Mouse (Mus musculus) gastrocnemius, postnatal 10 days (tissue): Measurements from ENCODE around the gene 6430571L13Rik. TPM values are rescaled to one million over a fixed set of nuclear protein-coding genes. Genes with fewer than 3 reads are reported as not detected.

Experiments
- DNase-seq: peaks from one replicate; pipeline ENCODE4 v3.0.0; 2021; ENCODE audit warnings: mixed read lengths
- total RNA-seq, 2 experiments: library from RNA; stranded (reverse); gene quantifications; 2 replicates each; pipeline ENCODE4 v1.2.3; 2021

6430571L13Rik gene
- total RNA-seq, 2 experiments from 2014 or later, result 29.4 to 54.7 TPM

DNA sequence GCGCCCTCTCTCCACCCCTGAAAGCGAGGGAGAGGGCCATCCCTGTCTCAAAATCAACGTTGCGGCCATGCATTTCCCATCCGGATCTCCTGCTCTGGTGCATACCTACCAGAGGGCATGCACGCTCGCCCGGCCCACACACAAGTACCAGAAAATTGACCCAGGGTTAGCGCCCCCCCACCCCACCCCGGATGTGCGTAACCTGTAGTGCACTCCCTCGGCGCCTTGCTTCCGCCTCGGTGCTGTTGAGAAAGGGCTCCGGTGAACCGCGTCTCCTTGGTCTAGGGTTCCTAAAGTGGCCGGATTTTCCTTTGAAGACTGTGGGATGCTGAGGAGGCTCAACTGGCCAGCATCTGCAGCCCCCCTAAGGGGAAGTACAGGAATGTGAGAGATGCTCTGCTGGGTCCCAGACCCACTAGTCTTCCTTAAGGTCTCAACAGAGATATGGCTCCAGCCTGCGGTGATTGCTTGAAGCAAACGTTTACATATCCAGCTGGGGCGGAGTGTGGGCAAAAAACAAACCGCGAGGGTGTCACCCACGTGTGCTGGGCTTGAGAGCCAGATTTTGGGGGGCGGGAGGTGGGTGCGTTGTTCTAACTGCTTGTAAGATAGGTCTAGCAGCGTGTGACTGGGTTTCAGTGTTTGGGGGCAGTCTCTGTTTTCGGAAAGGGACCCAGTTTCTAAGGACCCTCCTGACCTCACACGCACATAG is 2.1 kb upstream of the 6430571L13Rik start, which contains the start of gene Hemk1:
Gene Hemk1 (minus strand): TSS at position 179 of the 712 bp plus-strand sequence.
- peak; percentile 74 for DNase-seq

DNA sequence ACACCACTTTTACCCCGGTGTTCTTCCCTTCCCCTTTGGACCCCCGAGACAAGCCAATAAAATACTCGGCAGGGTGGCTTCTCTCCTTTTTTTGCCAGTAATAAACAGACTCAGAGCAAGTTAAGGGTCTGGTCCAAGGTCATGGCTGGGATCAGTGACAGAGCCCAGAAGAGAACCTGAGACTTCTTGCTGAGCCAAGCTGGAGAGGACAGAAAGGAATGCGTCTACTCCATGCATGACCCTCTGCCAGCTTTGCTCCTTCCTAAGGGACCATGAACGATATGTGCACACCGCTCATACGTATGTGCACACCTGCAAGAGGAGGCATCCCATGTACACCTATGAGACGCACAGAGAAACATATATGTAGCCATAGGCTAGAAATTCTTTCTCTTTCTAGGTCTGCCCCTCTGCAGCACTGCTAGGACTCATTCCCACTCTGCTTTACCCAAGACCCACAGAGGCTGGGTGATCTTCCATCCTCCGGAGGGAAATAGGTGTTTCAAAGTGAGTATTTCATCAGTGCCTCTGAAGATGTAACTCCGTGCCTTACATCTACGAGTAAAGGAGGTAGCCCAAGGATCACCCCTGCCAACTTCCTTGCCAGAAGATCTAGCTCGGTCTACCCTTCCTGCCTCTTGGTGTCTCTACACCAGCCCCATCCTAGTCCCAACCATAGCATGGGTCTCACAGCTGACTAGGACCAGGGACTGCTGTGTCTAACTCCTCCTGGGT is 676 bp downstream of the 6430571L13Rik start:
- no peak for DNase-seq

DNA sequence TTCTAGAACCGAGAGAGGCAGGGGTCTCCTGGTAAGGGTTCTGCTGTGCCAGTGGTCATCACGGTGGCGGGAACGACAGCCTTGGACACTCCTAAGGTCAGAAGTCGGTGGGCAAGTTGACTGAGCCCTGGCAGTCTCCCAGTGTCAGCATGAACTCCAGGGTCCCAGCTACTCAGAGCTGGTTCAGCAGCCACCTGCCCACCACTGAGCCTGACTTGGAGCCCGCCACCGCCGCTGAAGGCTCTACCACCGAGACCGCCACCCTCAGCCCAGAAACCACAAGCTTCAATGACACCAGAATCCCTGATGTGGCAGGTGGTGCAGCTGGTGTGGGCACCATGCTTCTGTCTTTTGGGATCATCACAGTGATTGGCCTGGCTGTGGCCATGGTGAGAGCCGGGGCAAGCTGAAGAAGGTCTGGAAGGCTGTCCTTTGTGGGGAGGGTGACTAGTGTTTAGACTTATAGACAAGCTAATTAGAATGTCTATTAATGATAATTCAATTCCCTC is 1.9 kb downstream of the 6430571L13Rik start:
- no peak for DNase-seq

DNA sequence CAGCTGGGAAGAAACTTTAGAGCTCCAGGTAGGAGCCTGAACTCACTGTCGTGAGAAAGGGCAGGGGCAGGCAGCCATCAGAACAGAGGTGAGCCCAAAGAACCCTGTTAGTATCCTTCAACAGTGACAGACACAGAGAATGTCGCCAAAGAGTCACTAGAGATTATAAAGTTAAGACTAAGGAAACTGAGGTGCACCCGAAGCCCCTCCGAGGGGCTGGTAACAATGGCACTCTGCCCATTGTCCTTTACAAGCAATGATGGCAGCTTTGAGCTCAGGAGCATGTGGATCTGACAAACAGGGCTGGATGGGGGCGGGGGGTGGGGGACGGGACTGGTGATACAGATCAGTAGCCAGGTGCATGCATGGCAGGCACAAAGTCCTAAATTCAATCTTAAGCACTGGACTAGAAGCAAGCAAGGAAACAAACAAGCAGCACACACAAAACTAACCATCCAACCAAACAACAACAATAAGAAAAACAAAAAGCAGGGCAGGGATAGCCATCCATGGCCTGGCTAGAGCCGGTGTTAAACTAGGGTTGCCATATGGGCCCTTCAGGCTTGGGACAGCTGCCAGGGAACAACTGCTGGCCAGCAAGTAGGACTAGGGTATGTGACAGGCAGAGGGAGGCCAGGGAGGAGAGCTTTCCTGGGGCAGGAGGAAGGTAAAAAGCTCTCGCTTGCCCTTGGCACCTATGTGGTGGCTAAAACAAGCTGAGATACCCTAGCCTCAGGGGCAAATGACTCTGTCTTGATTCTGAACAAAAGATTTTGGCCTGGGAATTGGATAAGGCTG is 2.9 kb downstream of the 6430571L13Rik start:
- DNase-seq, result peak; percentile 45

- DNase-seq, result no peak
Observed at GRCm38 (mm10) chr9:107344027-107344426, 3.6 kb downstream of the 6430571L13Rik start.

GRCm38 (mm10) chr9:107346081-107346480 is 5.7 kb downstream of the 6430571L13Rik start:
- DNase-seq, result no peak

DNA sequence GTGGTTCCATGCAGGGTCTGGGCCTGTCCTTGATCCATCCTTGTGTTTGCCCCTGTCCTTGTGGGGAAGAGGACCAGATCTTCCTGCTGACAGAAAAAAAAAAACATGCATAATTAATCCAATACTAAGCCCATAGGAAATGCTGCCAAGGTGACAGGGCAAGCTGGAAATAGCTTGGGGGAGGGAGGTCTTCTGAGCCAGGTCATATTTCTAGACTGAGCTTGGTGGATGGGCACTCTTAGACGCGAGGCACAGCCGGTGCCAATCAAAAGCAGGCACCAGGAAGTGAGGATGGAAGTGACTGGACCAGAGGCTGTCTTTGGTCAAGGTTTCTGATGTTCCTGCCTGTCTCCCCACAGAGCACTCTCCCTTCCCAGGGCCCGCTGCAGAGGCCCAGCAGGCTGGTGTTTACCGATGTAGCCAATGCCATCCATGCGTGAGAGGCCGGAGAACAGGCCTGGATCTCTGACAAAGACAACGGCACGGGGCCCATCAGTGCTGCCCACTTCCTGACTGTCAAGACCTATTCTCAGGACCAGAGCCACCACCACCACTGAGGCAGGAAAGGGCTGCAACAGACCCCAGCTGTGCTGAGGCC is 7.3 kb downstream of the 6430571L13Rik start:
- no peak for DNase-seq

DNA sequence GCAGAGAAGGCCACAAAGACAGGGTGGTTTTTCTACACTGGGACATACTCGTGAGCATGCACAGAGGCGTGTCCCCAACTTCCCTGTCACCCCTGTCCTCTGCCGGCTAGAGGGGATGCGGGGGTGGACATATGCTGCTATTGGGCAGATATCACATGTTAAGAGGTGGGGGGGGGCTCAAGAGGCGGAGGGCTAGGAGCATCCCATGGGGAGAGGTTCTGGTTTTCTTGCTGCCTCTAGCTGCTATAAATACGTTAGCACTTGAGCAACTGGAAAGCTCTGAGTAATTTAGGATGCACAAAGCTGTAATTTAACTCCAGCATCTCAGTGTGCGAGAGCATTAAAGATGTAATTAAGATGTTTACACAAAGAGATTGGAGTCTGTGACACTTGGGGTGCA is 8.9 kb downstream of the 6430571L13Rik start:
- DNase-seq, result no peak

DNA sequence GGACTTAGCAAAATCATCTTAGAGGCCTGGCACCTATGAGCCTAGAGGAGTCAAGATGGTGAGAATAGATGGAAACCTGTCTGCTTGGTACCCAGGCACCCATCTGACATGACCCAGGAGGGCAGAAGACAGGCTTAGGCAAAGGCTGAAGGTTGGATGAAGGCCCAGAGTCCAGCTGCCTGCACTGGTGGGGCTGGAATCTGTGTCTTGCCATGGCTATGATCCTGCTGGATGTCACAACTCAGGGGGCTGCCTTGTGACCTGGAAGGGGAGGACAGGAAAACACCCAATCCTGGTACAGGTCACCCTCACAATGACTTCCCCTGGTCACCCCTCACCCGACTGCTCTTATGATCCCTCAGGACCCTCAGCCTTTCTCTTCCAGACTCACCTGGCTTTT is 14.4 kb downstream of the 6430571L13Rik start:
- DNase-seq, result no peak

DNA sequence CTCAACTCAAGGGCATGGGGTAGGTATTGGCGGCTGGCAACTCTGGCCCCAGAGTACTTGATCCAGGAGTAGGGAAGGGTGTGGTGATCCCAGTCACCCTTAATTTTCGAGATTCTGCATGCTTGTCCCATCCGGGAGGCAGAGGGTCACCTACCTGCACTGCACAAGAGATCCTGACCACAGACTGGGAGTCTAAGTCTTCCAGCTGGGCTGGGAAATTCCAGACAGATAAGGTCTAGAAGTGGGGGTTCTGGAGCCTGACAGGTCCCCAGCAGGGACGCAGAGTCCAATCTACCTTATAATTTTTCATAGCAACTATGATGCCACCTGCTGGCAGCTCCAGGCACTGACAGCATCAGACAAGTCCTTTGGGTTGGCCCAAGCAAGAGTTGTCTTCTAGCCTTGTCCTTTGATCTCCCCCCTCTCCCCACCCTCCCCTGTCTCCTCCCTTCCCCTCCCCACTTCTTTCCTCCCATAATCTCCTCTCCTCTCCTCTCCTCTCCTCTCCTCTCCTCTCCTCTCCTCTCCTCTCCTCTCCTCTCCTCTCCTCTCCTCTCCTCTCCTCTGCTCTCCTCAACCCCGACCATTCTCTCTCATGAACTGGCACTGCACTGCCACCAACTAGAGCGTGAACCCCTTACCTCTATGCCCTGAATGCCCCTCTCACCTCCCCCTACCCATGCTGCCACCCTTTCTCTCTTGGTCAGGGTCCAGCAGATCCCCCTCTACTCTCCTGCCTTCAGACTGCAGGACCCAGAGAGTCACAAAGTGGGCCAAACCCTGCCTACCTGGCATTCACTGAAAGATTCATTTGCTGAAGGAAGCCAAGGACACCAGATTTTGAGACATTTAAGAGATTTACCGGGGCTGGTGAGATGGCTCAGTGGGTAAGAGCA is 15.7 kb downstream of the 6430571L13Rik start:
- peak; percentile 62 for DNase-seq

DNA sequence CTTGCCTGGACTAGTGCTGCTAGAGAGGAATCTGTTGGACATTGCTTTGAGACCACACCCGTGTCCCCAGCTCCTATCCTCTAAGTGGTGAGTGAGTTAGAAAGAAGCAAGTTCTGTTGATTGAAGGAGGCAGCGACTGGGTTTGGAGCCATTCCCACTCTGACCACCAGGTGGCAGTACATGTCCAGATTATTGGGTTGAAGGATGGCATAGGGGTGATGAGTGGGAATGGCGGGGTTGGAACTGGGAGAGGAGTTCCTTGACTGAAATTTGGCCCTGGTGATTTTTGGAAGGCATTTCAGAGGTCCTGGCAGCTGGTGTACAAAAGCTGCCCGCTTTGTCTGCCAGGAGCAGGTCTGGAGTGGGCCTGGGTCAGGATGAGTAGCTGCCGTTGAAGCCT is 17.2 kb downstream of the 6430571L13Rik start:
- DNase-seq, result peak; percentile 86

GRCm38 (mm10) chr9:107360989-107361388 is 20.6 kb downstream of the 6430571L13Rik start:
- DNase-seq, result no peak

DNA sequence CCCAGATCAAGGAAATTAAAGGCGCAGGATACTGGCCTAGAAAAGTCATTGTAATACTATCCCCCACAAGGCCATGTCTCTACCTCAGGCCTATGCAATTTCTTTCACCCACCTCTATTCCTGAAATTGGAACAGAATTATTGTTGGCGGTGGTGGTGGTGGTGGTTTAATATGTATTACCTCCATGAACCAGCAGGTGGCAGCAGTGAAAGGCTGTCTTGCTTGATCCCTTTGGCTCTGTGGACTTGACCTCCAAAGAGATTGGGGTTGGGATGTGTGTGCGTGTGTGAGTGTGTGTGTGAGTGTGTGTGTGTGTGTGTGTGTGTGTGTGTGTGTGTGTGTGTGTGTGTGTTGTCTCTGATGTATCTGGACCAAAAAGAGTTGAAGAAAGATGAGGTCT is 26.2 kb downstream of the 6430571L13Rik start:
- peak; percentile 63 for DNase-seq

- no peak for DNase-seq
Observed at GRCm38 (mm10) chr9:107368302-107368701, 27.9 kb downstream of the 6430571L13Rik start.

DNA sequence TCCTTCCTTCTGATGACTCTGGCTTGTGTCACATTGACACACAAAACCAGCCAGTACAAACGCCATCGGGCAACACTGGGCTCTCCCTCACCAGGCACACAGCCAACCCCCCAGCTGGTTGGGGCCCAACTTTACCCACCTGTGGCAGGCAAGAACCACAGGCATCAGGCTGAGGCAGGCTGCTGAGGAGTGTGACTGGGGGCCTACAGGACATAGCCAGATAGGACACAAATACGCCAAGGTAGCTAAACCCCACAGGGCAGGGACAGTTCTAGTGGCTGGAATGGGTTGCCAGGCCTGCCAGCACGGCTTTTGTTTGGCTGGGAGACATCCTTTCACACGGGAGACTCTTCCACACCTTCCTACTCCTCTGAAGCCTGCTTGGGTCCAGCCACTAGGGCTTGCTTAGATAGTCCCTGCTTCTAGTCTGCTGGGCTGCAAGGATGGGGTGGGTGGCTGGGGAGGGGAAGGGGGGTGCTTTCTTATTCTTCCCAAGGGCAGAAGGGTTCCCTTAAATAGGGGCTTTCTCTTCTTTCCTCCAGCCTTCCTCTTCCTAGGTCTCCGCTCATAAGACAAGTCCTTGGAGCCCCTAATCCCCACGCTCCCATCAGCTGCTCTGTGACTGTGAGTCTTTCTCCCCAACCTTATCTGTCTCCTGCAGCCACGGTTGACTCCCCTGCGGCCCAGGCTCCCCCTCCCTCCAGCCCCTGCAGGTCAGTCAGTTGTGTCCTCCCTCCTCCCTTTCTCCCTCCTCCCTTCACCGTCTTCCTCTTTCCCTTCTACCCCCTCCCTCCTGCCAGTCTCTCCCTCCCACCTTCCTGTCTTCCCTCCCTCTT is 29.1 kb downstream of the 6430571L13Rik start:
- no peak for DNase-seq

- DNase-seq, result no peak
Observed at GRCm38 (mm10) chr9:107370106-107370463, 29.7 kb downstream of the 6430571L13Rik start.

DNA sequence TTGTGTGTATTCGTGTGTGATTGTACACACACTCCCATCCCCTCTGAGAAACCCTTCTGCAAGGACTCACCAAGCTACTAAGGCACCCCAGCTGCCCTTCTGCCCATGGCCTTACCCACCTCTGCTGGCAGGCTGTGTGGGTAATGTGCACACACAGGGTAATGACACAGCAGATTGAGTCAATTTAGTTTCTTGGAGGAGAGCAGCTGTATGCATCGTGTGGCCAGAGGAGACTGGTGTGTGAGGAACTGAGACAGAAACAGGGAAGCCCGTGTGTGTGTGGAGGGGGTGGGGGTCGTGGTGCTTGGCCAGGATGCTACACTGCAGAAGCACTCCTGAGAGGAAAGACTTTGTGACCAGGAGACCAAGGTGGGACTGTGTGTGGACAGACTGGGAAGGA is 32.0 kb downstream of the 6430571L13Rik start:
- DNase-seq, result no peak

- no peak for DNase-seq
Observed at GRCm38 (mm10) chr9:107374623-107375022, 34.2 kb downstream of the 6430571L13Rik start.

- no peak for DNase-seq
Observed at GRCm38 (mm10) chr9:107375451-107375850, 35.0 kb downstream of the 6430571L13Rik start.

- no peak for DNase-seq
Observed at GRCm38 (mm10) chr9:107377961-107378512, 37.6 kb downstream of the 6430571L13Rik start.
